Mouse (Mus musculus) myocyte (in vitro differentiated cells): ENCODE measurements around the gene Cyp2f2.

Source experiments
- CEBPB ChIP-seq: IDR thresholded peaks from 2 replicates; pipeline ENCODE4 v1.6.1; 2011; ENCODE audit warnings: mild to moderate bottlenecking, moderate library complexity; ENCODE audit not compliant: poor library complexity, insufficient read depth, severe bottlenecking
- E2F4 ChIP-seq: IDR thresholded peaks from one replicate; pipeline ENCODE4 v1.6.1; 2011; ENCODE audit warnings: mild to moderate bottlenecking, control low read depth, moderate library complexity; ENCODE audit not compliant: insufficient read depth
- MAX ChIP-seq: IDR thresholded peaks from one replicate; pipeline ENCODE4 v1.6.1; 2011; ENCODE audit warnings: low read depth, mild to moderate bottlenecking, control low read depth
- MYOD1 ChIP-seq, 3 experiments: IDR thresholded peaks; one replicate each; pipeline ENCODE4 v1.6.1; 2011; ENCODE audit warnings: control low read depth in 2 of 3, low read depth in 2 of 3, mild to moderate bottlenecking in 2 of 3, moderate library complexity in 1 of 3; ENCODE audit not compliant: insufficient read length in 2 of 3, control insufficient read depth in 1 of 3
- MYOG ChIP-seq, 3 experiments: IDR thresholded peaks; one replicate each; pipeline ENCODE4 v1.6.1; 2011; ENCODE audit warnings: control low read depth in 2 of 3, low read depth in 2 of 3, mild to moderate bottlenecking in 2 of 3; ENCODE audit not compliant: insufficient read length in 2 of 3, control insufficient read depth in 1 of 3, insufficient read depth in 1 of 3
- POLR2A ChIP-seq: IDR thresholded peaks from one replicate; pipeline ENCODE4 v1.6.1; 2011; ENCODE audit warnings: low read depth, mild to moderate bottlenecking, control low read depth, moderate library complexity; ENCODE audit not compliant: insufficient read length
- REST ChIP-seq: IDR thresholded peaks from one replicate; pipeline ENCODE4 v1.6.1; 2011; ENCODE audit warnings: mild to moderate bottlenecking, control low read depth, moderate library complexity; ENCODE audit not compliant: insufficient read depth, insufficient read length
- TCF12 ChIP-seq: IDR thresholded peaks from one replicate; pipeline ENCODE4 v1.6.1; 2011; ENCODE audit warnings: mild to moderate bottlenecking, control low read depth; ENCODE audit not compliant: poor library complexity, insufficient read depth, severe bottlenecking
- TCF3 ChIP-seq: IDR thresholded peaks from one replicate; pipeline ENCODE4 v1.6.1; 2011; ENCODE audit warnings: low read depth, control low read depth; ENCODE audit not compliant: insufficient read length
- USF1 ChIP-seq: IDR thresholded peaks from one replicate; pipeline ENCODE4 v1.6.1; 2011; ENCODE audit warnings: low read depth, mild to moderate bottlenecking, control low read depth, moderate library complexity

DNA sequence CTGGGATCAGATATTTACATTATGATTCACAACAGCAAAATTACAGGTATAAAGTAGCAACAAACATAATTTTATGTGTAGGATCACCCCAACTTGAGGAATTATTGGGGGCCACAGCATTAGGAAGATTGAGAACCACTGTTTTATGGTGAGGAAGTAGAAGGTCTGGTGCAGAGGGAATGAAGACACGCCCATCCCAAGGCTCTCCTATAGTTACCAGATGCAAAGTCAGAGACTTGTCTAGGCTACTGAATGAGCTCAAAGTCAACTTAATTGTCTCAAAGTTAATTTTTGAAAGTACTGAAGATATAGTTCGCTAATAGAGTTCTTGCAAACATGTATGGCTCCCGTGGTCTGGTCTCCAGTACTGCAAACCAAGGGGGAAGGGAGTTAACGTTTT is 14.0 kb downstream of the Cyp2f2 start:
- TF ChIP-seq USF1 (no peak), POLR2A (no peak), MYOG (IDR thresholded peaks at IDR 0.05; ENCODE audit: control insufficient read depth in 1 of 3, insufficient read depth in 1 of 3, insufficient read length in 2 of 3, low read depth in 2 of 3) (no peak), MAX (no peak), TCF3 (no peak), MYOD1 (IDR thresholded peaks at IDR 0.05; ENCODE audit: control insufficient read depth in 1 of 3, insufficient read length in 2 of 3, low read depth in 2 of 3) (no peak), E2F4 (no peak), TCF12 (no peak), CEBPB (no peak), REST (no peak)
